Mouse (Mus musculus) MN1 (cell line): ENCODE measurements at regions not wholly inside any gene's neighbourhood (a gene's known extent, or its start where the extent isn't known, plus 50 kb on each side); places are given as distances from the start of the nearest gene placed in this dataset.

ENCODE experiments used
- DNase-seq: peaks from one replicate; pipeline ENCODE4 v3.0.0-alpha.2; 2016; ENCODE audit warnings: low spot score

DNA sequence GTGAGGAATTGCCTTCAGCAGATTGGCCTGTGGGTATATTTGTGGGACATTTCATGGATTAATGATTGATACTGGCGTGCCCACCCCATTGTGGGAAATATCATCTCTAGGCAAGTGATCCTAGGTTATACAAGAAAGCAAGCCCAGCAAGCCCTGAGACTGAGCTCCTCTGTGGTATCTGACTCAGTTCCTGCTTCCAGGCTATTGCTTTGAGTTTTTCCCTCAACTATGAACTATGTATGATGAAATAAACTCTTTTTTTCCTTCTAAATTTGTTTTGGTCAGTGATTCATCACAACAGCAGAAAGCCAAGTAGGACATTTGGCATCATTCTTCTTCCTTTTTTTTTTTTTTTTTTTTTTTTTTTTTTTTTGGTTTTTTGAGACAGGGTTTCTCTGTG lies 119.8 kb downstream of the Tbr1 start:
- no peak for DNase-seq

DNA sequence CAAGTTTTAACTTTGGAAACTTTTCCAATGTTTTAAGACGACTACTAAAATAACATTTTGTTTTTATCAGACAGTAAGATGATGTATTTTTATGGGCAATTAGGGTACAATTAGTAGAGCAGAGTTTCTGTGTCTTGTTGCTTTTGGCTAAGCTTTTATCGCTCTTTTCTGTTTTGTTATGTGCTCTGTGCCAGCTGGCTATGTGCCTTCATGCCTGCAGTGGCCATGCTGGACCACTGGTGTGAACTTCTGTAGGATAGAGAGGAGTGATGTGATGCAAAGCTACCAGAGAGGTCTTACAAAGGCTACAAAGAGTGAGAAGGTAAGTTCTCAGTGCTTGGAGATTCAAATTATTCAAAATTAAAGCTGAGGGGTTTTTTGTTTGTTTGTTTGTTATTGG lies 108.0 kb upstream of the Slc4a10 start:
- DNase-seq: no peak

DNA sequence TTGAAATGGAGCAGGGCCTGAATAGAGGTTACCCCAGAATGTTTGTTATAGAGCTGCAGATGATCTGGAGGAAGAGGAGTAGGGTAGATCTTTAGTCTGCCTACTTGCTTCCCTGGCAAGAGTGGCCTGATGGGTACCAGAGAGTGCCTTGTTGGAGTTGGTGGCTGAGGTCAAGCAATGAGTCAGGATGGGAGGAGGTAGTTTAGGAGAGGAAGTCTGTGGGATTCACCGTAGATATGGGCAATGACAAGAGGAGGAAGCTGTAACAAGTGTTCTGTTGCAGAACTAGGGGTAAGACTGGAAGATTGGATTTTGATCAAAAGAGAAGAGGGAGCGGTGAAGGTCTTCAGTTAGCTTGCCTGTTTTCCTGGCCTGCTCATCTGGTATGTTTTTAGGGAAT lies 80.3 kb upstream of the Slc4a10 start:
- no peak for DNase-seq

DNA sequence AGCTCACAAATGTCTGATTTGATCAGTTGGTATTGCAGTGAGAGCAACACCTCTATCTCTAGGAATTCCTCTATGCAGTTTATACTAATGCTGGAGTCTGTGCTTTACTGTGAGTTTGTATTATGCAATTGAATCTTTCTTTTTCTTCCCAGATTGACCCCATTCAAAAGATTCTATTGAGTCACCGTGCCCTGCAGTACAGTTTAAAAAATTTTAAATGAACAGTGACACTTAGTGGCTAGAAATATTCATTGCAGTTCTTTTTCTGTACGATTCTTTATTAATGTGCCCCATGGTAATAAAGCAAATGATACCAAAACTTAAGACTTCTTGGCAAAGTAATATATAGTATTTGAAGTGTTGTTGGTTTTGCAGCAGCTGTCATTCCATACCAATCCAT lies 78.5 kb upstream of the Slc4a10 start:
- DNase-seq: peak; percentile 28

DNA sequence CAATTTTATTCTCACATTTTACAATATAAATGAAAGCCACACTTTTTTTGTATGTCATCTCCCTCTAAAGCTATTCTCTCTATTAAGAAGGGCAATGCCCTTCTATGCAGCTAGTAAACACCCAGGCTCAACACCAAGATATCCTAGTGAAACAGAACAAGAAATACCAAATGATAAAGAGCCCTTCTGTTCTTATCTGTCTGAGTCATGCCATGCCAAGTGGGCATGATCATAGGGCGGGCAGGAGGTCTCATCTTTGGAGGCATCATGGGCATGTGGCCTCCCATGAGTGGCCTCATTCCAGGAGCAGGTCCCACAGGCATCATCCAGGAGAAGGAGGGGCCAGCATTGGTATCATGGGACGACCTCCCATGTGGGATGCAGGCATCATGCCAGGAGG lies 76.2 kb upstream of the Slc4a10 start:
- no peak for DNase-seq

DNA sequence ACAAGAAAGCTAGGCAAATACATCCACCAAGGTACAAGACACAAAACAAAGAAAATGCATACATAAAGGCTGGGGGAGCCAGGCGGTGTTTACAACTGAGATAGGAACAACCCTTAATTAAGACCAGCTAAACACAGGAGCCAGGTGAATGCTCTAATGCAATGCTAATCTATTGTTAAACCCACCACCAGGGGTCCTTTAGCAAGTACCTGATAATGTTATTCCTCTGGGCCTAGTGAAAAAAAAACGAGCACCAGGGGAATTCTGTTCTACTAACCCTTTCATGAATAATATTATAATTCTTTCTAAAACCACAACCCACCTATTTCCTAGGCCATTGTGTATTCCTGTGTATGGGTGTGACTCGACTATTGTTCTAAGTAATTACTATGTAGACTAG lies 61.5 kb upstream of the Slc4a10 start:
- no peak for DNase-seq

DNA sequence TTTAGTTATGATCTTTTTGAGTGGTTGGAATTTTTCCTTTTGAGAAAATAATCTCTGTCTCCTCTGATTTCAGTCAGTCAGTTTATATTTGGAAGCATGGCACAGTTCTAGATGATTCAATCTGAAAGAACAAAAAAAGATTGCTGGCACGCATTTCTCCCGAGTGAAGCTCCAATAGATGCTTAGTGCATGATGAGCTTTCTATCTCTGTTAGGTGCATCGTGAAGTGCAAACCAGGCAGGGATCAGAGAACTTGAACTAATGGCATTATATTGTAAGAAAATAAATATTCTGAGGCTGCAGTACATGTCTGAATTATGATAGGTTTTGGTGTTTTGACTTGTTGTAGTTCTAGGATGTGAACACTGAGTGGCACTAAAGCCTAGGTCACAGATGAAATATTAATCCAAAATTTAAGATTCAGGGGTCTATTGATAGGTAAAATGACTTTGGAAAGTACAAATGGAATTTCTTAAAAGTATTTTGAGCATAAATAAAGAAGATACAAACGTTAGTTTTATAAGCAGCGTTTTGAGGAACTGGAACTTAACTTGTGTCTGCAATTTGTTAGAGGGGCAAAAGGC lies 59.2 kb upstream of the Slc4a10 start:
- DNase-seq: no peak
